Mouse (Mus musculus): Measurements from ENCODE around the gene Atp5f1. TPM values are rescaled to one million over a fixed set of nuclear protein-coding genes. Genes with fewer than 3 reads are reported as not detected.

Gene Atp5f1
- polyA plus RNA-seq, 1 experiment: 1,422 TPM

DNA sequence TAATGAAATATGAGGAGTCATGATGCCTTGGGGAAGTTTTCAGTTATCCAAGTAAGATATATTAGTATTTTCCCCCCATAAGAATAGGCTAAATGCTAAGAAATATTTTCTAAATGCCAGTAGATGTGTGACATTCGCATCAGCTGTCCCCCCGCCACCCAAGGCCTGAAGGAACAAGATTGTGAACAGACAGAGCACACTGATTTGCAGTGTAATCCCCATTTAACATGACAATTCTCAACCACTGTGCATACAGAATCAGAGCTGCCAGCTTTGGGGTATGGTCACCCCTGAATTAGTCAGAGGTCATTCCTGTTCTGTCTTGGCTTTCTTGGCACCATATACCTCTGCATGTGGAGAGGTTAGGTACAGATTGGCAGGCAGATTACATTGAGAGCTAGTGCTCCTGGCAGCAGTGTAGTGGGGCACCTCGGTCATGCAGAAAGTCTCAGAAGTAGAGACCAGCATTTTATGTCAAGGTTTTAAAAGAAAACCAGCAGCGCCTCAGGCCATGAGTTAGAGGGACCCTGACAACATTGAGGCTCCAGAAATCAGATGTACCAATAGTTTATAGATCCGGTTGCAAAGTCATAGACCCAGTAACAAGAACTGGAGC is 12.0 kb upstream of the Atp5f1 start:
- TF ChIP-seq CTCF (IDR thresholded peaks at IDR 0.05; ENCODE audit: insufficient read depth, low read depth, low read length) (no peak), POLR2A (IDR thresholded peaks at IDR 0.05; ENCODE audit: insufficient read depth, low read depth, low read length) (no peak)
- WGBS: 86% methylated on average over 5 of the region's 5 CpGs
- Histone ChIP-seq H3K4me1 (ENCODE audit: control insufficient read depth, insufficient read depth, low read length) (no peaks in the 10 kb centered on the region), H3K27ac (ENCODE audit: insufficient read depth, low read depth, low read length) (no peak overlapping the region), H3K4me3 (ENCODE audit: insufficient read depth, low read depth, low read length) (no peak overlapping the region)

- TF ChIP-seq CTCF (IDR thresholded peaks at IDR 0.05; ENCODE audit: insufficient read depth, low read depth, low read length): no peak
- no peak for TF ChIP-seq POLR2A (IDR thresholded peaks at IDR 0.05; ENCODE audit: insufficient read depth, low read depth, low read length)
- no peak overlapping the region for H3K27ac ChIP-seq (ENCODE audit: insufficient read depth, low read depth, low read length)
- peaks cover 5% of the 10 kb centered on the region; the same call in 1 of the 2 replicates for H3K4me1 ChIP-seq (ENCODE audit: control insufficient read depth, insufficient read depth, low read length)
- no peak overlapping the region for H3K4me3 ChIP-seq (ENCODE audit: insufficient read depth, low read depth, low read length)
- 92% methylated on average over 2 of the region's 2 CpGs for WGBS
These were observed 801 bp upstream of the Atp5f1 start for GRCm38 (mm10) chr3:105960700-105961099.

GRCm38 (mm10) chr3:105959585-105959984 is 314 bp downstream of the Atp5f1 start:
- no peak for TF ChIP-seq POLR2A (IDR thresholded peaks at IDR 0.05; ENCODE audit: insufficient read depth, low read depth, low read length)
- no peak for TF ChIP-seq CTCF (IDR thresholded peaks at IDR 0.05; ENCODE audit: insufficient read depth, low read depth, low read length)
- peaks cover 5% of the 10 kb centered on the region; the same call in 1 of the 2 replicates for H3K4me1 ChIP-seq (ENCODE audit: control insufficient read depth, insufficient read depth, low read length)
- H3K4me3 ChIP-seq (ENCODE audit: insufficient read depth, low read depth, low read length): peak overlapping the region; percentile 94
- peak overlapping the region; percentile 31; the same call in 1 of the 2 replicates for H3K27ac ChIP-seq (ENCODE audit: insufficient read depth, low read depth, low read length)
- 1% methylated on average over 26 of the region's 26 CpGs for WGBS

DNA sequence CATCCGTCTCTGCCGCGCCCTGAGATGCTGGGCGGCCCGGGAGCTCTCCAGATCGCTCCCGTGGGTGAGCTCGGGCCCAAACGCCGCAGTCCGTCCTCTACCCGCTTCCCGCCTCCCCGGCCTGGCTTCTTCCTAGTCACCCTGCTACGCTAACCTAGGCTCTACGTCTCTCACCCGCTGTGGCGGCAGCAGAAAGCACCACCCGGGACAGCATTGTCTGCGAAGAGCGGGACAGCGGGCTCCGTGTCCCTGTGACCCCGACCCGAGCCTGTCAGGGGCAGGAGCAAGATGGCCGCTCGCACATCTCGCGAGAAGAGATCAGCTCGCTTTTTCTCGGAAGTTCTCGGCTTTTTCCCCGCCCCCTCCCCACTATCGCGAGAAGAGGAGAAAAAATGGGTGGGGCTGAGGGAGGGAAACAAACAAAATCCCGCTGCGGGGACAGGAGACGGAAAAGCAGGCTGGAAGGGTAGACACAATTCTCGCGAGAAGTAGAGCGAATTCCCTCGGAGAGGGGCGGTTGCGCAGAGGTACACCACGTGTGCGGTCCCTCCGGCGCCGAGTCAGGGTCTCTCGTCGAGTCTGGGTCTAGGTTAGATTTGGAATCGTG is 822 bp downstream of the Atp5f1 start, which contains the start of gene Wdr77:
TSS of gene Wdr77 (plus strand) at position 396 of the 607 bp plus-strand sequence.
- Histone ChIP-seq H3K27ac (ENCODE audit: insufficient read depth, low read depth, low read length) (peak within 1 kb of the TSS; percentile 92), H3K4me1 (ENCODE audit: control insufficient read depth, insufficient read depth, low read length) (peaks cover 5% of the 10 kb centered on the region; the same call in 1 of the 2 replicates), H3K4me3 (ENCODE audit: insufficient read depth, low read depth, low read length) (peak within 1 kb of the TSS; percentile 94)
- TF ChIP-seq CTCF (IDR thresholded peaks at IDR 0.05; ENCODE audit: insufficient read depth, low read depth, low read length): 0 out of 2 replicates have a peak, but pooled peaks have one; percentile 9
- peak; percentile 95 for TF ChIP-seq POLR2A (IDR thresholded peaks at IDR 0.05; ENCODE audit: insufficient read depth, low read depth, low read length)
- WGBS: under 1% methylated on average over 52 of the region's 52 CpGs

DNA sequence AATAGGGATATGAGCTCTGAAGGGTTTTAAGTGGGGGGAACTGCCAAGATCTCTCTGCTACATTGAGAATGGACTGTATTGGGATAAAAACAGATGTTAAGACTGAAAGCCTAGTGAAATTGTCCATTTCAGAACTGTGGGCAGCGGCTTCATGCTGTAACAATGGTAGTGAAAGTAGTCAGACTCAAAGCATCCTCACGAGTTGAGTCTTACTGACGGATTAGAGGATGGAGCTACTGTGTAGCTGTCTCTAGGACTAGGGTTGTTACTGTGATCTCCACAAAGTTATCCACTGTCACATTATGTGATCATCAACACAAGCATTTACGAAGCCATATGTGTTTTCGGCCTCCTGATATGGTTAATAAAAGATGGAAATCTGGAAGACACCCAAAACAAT is 1.7 kb downstream of the Atp5f1 start:
- Histone ChIP-seq H3K4me1 (ENCODE audit: control insufficient read depth, insufficient read depth, low read length) (peaks cover 5% of the 10 kb centered on the region; the same call in 1 of the 2 replicates), H3K4me3 (ENCODE audit: insufficient read depth, low read depth, low read length) (peak overlapping the region; percentile 84; the same call in 1 of the 2 replicates), H3K27ac (ENCODE audit: insufficient read depth, low read depth, low read length) (no peak overlapping the region)
- TF ChIP-seq CTCF (IDR thresholded peaks at IDR 0.05; ENCODE audit: insufficient read depth, low read depth, low read length) (no peak), POLR2A (IDR thresholded peaks at IDR 0.05; ENCODE audit: insufficient read depth, low read depth, low read length) (no peak)
- WGBS: 26% methylated on average over 5 of the region's 5 CpGs

DNA sequence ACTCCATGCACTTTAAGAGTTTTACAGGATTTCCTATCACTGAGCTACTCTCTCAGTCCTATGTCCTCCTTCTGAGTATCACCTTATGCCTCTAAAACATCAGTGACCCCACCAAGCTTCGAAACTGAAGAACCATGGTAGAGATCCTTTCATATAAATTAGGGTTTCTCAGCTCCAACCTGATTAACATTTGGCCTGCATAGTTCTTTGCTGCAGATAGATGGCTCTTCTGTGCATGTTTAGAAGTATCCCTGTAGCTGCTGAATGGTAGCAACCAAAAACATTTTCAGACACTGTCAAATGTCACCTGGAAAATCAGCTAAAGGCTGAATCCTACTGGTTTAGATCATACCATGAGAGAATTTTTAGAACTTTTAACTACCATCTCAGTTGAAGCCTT is 2.7 kb downstream of the Atp5f1 start:
- peaks cover 5% of the 10 kb centered on the region; the same call in 1 of the 2 replicates for H3K4me1 ChIP-seq (ENCODE audit: control insufficient read depth, insufficient read depth, low read length)
- H3K4me3 ChIP-seq (ENCODE audit: insufficient read depth, low read depth, low read length): no peak overlapping the region
- TF ChIP-seq POLR2A (IDR thresholded peaks at IDR 0.05; ENCODE audit: insufficient read depth, low read depth, low read length) (no peak), CTCF (IDR thresholded peaks at IDR 0.05; ENCODE audit: insufficient read depth, low read depth, low read length) (no peak)
- WGBS: 89% methylated on average over 1 of the region's 1 CpGs
- H3K27ac ChIP-seq (ENCODE audit: insufficient read depth, low read depth, low read length): no peak overlapping the region

DNA sequence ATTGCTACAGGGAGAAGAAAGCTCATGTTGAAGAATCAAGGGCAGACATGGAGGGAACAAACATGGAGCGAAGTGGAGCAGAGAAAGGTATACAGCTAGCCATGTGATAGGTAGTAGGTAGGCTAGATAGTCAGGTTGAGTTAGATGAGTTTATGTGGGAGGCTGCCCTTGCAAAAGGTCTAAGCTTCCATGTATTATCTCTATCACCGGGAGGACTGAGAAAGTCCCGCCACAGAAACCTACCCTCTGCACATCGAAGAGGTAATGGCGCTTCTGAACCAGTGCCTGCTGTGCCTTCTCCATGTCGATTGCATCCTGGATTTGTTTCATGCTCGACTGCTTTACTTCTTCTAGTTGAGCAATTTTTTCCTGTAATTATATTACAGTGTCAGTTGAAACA is 8.6 kb downstream of the Atp5f1 start:
- WGBS: 88% methylated on average over 7 of the region's 7 CpGs
- Histone ChIP-seq H3K4me1 (ENCODE audit: control insufficient read depth, insufficient read depth, low read length) (no peaks in the 10 kb centered on the region), H3K4me3 (ENCODE audit: insufficient read depth, low read depth, low read length) (no peak overlapping the region), H3K27ac (ENCODE audit: insufficient read depth, low read depth, low read length) (no peak overlapping the region)
- TF ChIP-seq POLR2A (IDR thresholded peaks at IDR 0.05; ENCODE audit: insufficient read depth, low read depth, low read length): no peak
- no peak for TF ChIP-seq CTCF (IDR thresholded peaks at IDR 0.05; ENCODE audit: insufficient read depth, low read depth, low read length)

- H3K27ac ChIP-seq (ENCODE audit: insufficient read depth, low read depth, low read length): no peak overlapping the region
- no peak overlapping the region for H3K4me3 ChIP-seq (ENCODE audit: insufficient read depth, low read depth, low read length)
- no peaks in the 10 kb centered on the region for H3K4me1 ChIP-seq (ENCODE audit: control insufficient read depth, insufficient read depth, low read length)
- TF ChIP-seq CTCF (IDR thresholded peaks at IDR 0.05; ENCODE audit: insufficient read depth, low read depth, low read length) (no peak), POLR2A (IDR thresholded peaks at IDR 0.05; ENCODE audit: insufficient read depth, low read depth, low read length) (no peak)
- 68% methylated on average over 4 of the region's 4 CpGs for WGBS
These were observed 23.8 kb downstream of the Atp5f1 start for GRCm38 (mm10) chr3:105936111-105936510.

GRCm38 (mm10) chr3:105935033-105935432 is 24.9 kb downstream of the Atp5f1 start:
- Histone ChIP-seq H3K27ac (ENCODE audit: insufficient read depth, low read depth, low read length) (no peak overlapping the region), H3K4me1 (ENCODE audit: control insufficient read depth, insufficient read depth, low read length) (no peaks in the 10 kb centered on the region), H3K4me3 (ENCODE audit: insufficient read depth, low read depth, low read length) (no peak overlapping the region)
- TF ChIP-seq CTCF (IDR thresholded peaks at IDR 0.05; ENCODE audit: insufficient read depth, low read depth, low read length): no peak
- WGBS: 32% methylated on average over 5 of the region's 5 CpGs
